Mouse (Mus musculus) right cerebral cortex, postnatal 4 days (tissue): ENCODE measurements around the gene Nrgn.

Experiments
- DNase-seq: peaks from one replicate; pipeline ENCODE4 v3.0.0-alpha.2; 2022

Nrgn gene

DNA sequence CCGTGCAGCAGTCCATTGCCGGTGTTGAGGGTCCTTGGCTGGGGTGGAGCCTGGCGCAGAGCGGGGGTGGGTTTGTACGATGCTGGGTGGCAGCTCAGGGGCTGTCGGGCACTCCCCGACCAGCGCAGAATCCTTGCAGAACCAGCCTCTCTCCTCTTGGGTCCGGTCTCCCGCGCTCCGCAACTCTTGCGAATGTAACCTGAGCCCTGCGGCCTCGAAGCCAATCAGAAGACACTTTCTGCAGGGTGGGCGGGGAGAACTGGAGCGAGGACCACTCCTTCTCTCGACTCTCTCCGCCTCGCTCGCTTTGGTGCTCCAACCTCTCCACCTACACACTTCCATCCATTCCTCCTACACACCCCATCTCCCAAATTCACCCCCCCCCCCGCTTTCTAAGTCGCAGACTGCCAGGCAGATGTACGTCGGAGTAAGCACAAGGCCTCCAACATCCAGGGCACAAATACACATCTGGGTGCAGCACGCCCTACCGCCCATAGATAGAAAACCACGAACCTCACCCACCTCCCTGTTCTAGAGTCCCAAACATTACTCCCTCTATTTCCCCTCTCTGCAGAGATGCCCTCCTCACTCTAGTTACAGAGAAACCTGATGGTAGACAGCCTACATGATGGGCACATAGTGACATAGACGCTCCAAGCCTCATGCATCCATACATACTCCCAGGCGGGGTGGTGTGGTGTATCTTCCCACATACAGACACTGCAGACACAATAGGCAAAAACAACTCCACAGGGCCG lies at the start of gene Nrgn:
TSS of gene Nrgn (minus strand) at position 369 of the 758 bp plus-strand sequence.
- DNase-seq: peak; percentile 74

DNA sequence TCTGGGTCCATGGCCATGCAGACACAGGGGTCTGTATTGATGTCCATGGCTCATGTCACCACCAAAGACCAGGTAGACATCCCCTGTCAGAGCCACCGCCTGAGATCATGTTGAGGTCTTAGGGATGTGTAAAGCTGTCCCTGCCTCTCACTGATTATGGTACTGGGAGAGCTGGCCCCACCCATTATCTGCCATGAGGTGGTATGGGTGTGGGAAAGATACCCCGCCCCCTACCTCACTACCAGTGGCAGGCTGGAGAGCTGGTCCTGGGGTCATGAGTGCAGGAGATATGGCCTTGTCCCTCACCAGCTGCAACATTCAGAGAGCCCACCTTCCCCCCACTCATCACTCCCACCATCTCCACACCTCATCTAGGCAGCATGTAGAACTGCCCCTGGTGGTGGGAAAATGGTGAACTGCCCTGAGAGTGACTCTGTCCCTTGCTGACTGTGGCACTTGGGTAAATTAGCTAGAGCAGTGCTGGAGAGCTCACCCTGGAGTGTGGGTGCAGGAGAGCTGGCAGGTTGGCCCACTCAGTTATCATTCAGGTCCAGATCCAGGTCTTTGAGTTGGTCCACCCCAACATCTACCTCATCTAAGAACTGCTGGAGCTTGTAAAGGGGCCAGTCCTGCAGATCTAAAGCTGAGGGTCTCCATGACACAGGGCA lies 48.0 kb upstream of the Nrgn start:
- no peak for DNase-seq

DNA sequence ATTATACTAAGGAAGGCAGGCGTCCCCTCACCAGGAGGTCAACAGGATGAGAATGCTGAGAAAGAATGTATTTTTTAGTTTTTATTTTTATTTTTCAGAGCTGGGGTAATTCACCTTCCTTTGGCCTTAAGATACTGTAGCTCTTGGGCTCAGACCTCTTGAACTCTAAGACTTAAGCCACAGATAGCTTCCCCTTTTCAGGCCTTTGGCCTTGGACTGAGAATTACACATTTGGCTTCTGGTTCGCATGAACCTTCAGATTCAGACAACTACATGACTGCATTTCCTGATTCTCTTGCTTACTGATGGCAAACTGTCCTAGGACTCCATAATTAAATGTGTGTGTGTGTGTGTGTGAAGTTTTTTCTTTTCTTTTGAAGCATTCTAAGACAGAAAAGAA lies 45.9 kb upstream of the Nrgn start:
- DNase-seq: no peak

DNA sequence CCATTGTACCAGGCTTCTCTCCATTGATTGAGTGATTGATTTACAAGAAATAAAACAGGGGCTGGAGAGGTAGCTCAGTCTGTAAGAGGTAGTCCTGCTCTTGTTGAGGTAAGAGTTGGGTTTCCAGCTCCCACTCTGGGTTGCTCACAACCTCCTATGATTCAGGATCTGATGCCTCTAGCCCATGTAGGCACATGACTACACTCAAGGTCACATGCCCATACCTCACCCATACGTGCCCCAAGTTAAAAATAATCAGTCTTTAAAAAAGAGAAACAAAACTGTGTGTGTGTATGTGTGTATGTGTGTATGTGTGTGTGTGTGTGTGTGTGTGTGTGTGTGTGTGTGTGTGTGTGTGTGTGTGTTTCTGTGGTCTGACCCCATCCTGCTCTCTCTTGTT lies 42.9 kb upstream of the Nrgn start:
- DNase-seq: no peak

DNA sequence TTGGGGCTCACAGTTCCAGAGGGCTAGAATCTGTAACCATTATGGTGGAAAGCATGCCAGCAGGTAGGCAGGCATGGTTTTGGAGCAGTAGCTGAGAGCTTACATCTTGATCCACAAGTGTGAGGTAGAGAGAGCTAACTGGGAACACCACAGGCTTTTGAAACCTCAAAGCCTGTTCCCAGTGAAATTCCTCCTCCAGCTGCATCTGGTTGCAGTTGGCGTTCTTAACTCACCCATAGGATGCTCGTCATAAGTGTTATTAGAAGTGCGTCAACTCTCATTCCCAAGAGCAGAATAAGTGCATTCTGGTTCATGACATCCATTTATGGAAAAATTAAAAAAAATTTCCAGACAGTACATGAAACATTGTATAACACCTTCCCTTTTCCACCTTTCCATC lies 41.0 kb upstream of the Nrgn start:
- DNase-seq: no peak

DNA sequence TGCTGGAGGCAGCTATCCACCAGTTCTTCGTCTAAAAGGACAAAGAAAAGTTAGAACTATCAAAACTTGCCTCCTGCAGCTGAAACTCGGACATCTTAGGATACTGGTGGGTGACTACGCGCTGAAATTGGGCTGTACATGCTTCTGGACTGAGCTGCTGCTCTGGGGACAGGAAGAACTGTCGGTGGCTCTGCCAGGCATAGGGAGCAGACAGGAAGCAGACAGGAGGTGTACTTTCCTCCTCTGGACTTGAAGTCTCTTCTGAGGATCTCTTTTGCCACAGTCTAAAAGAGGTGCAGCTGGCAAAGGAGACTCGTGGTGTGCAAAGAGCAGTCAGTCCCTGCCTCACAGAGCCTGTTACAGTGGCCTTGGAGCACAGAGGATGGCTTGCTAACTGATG lies 39.9 kb upstream of the Nrgn start:
- no peak for DNase-seq

DNA sequence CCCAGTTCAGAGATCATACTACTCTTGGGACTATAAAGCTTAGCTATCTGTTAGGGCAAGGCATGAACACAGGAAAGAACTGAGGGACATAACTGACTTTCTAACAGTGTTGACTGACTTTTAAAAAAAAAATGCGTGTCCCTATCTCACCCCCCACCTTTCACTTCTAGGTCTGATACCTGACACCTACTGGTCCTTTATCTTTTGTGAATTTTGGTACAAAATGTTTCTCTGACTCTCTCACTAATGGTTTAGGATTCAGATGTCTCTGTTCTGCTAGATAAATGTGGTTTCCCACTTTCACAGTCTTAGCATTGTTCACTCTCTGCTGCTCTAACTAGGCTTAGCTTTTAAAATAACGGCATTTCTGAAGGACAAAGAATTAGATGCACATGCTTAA lies 39.3 kb upstream of the Nrgn start:
- no peak for DNase-seq

DNA sequence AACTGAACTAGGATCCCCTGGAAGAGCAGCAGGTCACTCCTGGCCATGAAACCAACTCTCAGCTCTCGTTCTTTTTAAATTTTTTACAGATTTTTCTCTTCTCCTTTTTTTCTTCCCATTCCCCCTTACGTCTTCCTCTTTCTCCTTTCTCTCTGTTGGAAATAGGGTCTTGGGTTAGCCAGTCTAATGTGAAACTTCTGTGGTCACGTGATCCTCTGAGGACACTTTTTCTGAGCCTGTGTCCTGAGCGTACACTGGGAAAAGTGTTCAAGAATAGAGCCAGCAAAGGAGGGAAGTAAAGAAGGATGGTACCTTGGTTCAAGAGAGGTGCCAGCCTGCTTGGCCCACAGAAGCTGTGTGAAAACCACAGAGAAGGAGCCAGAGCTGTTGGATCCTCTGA lies 37.7 kb upstream of the Nrgn start:
- DNase-seq: no peak

DNA sequence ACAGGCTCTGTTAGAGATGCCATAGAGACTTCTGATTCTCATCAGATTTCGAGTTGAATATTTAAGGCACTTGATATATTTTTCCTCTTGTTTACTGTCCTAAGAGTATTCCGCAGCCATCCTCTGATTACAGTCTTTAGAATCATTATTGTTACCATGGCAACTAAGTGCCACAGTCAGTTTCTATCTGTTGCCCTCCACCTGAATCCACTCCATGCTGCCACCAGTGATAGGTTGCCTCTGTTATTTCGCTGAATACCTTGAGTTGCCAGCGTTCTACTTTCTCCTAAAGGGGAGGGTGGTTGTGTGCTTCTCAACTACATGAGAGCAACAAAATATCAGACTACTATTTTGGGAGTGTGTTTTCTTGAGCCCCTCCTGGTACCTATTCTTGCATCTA lies 34.0 kb upstream of the Nrgn start:
- DNase-seq: no peak

DNA sequence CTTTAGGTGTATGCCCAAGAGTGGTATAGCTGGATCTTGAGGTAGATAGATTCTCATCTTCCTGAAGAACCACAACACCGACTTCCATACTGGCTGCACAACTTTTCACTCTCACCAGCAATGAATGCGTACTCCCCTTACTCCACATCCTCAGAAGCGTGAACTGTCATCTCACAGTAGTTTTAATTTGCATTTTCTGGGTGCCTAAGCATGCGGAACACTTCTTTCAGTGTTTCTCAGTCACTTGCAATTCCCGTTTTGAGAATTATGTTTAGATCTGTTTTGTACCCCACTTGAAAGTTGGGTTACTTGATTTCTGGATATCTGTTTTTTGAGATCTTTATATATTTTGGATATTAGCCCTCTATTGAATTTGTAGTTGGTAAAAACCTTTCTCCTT lies 30.9 kb upstream of the Nrgn start:
- no peak for DNase-seq

DNA sequence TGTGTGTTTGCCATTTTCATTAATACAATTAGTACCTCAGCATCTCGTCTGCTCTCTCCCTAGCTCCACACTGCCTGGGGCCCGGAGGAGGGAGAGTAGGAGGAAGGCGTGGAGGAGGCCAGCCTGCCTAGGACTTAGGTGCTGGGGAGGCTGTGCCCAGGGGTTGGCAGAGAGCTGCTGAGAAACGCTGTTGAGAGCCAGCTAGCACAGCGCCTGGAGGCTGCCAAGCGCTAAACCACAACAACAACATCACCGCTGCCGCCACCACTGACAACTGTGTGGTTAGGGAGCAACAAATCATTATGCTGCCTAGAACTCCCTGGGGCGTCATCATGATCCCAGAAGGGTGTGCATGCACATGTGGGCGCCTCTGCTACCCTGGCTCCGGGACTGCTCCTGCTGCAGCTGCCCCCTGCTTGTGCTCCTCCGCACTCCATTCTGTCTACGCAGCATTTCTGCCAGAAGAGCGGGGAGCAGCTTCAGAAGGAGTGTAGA lies 23.8 kb upstream of the Nrgn start:
- peak; percentile 27 for DNase-seq

DNA sequence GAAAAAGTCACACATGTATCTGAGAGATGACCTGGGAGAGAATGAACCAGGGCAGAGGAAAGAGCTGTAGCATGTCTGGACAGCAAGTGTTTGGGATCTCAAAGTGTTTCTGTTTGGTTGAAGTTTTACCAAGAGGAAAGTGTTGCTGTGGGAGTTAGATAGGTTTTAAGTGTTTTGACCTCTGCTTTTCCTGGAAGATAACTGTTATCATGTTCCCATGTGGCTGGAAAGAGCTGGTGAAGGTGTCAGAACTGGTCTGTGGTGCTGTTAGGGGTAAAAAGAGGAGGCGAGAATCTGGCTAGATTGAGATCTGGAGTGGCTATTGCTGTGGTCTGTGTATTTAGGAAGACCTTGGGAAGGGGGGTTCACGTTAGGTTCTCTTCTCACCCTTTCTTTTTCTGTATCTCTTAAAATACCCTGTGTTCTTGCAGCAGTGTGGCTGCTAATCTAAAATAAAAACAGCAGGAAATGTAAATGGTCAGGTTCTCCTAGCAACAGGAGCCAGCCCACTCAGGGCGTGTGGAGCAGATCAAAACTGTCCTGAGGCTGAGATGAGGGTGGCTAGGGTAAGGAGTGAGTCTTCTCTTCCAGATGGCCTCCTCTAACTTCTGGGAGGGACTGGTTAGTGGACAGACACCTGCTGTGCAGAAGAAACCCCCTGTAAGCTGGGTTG lies 19.6 kb upstream of the Nrgn start:
- DNase-seq: no peak

DNA sequence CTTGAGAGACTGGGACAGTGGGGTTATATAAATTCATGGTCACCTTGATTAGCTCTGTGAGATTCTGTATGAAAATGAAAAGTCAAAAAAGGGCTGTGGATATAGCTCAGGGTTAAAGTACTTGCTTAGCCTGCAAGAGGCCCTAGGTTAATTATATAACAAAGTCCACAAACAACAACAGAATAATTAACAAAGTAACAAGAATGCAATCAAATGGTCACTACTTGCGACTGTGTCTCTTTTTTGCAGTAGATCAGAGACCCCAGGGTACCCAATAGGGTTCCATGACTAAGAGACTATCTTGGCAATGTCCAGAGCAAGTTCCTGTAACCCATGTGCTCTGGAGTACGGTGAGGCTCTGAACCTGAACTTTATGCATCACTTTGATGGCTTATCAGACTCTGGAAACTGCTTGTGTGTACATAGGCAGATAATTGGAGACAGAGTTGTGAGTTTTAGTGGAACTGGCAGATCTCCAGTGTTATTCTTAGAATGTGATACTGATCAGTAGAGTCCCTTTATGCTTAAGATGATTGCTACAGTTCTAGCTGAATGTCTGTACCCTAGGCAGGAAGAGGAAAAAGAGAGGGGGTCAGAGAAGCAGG lies 16.6 kb upstream of the Nrgn start:
- DNase-seq: no peak

DNA sequence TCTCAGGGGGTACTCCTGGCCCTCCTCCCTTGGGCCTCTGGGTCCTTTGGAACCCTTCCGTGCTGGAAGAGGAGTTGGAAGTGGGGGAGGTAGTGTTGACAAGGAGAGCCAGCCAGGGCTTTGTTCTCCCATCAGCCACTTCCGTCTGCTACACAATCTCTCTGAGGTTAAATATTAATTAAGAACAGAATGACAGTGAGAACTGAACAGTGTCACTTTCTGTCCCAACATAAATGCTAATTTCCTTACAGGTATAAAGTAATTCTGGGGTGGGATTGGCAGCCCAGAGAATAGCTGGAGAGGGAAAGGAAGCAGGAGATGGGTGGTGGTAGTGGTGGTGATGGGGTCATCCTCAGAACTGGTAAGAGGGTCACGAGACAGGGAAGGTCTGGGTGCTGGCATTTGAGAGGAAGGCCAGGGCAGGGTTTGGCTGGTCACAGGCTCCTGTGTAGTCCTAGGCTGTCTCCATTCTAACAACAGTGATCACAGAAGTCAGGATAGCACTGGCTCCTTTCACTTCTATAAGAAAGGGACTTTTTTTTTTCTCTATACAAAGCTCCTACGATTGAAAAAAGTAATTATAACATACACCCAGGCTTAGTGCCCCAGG lies 16.0 kb upstream of the Nrgn start:
- no peak for DNase-seq

DNA sequence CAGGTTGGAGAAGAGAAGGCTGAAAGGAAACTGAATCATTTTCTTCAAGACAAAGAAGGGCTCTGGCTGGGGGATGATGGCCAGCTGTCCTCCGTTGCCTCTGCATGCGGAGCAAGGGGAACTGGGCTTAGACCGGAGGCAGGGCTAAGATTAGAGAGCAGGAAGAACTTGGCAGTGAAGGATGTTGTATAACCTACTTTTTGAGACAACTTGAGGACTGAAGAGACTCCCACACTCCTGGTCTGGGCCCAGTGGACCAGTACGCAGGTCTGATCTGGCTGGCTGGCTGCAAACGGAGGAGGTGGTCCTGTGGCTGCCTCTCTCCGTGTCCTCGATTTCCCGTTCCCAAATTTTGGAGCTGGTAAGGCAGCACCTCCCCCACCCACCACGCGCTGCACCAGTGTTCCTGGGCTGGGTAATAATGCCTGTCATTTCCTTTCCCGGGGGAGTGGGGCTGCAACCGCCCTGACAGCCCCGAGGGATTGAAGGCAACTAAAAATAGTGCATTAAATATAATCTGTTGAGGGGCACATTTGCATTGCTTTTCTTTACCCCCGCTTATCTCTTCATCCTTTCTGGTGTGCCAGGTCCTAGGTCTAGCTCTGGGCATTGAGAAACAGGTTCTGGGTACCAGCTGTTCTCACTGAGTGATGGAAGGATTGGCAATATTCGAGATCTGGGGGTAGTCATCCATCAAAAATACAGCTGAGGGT lies 15.3 kb upstream of the Nrgn start:
- peak; percentile 15 for DNase-seq

DNA sequence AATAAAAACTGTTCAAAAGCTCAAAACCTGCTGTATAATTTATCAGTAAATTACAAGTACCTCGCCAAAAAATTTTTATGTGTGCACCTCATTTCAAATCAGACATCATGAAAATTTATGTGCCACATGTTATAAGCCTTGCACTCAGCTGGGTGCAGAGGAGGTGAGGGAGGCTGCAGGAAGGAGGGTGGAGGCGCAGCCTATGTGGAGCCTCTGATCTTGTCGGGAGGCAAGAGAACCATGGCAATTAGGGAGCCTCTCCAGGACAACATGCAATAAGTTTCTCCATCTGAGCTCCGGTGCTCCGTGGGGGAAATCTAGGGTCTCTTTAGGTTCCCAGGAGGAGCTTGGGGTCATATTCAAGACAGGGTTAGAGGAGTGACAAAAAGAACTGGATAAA lies 14.8 kb upstream of the Nrgn start:
- DNase-seq: no peak

DNA sequence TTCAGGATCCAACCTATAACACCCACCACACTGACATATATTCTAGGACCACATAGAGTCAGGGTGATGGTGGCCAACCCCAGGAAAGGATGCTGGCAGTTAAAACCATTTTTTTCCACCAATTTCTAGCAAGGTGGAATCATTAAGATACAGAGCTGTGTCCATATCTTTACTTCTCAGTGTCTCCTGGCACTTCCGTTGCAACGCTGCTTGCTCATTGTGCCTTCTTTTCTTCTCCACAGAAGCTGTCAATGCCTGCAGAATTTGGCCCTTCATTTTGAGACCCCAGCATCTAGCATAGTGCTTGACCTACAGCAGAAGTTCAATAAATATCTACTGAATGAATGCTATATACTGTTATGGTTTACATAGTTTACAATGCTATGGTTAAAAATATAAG lies 14.3 kb upstream of the Nrgn start:
- no peak for DNase-seq

DNA sequence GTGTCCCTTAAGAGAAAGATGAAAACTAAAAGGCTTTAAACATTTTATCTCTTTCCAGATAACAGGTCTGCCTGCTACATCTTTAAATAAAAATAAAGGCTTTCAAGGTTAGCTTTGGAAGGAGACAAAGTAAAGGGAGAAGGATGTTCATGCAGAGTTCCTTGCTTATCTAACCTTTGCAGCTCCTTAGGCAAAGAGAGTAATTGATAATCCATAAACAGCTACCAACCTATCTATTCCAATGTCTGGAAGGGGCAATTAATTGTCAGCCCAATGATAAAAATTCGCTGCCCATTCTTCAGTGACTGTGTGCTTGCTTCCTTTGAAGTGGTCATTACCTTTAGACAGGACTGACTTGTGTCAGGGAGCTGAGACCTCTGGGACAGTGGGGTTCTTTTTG lies 11.1 kb upstream of the Nrgn start:
- no peak for DNase-seq

DNA sequence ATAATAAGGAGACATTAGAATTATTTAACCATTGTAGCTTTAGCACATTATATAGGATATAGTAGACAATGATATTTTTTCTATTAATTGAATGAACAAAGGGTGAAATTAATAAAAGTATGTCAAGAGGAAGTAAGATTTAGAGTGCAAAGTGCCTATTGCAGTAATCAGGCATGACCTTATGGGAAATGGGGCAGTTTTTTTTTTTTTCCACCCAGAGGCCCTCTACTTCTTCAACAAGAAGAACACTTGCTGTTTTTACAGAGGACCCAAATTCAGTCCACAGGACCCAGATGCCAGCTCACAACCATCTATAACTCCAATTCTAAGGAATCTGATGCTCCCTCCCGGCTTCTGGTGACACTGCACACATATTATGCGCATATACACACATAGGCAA lies 7.9 kb upstream of the Nrgn start:
- no peak for DNase-seq

DNA sequence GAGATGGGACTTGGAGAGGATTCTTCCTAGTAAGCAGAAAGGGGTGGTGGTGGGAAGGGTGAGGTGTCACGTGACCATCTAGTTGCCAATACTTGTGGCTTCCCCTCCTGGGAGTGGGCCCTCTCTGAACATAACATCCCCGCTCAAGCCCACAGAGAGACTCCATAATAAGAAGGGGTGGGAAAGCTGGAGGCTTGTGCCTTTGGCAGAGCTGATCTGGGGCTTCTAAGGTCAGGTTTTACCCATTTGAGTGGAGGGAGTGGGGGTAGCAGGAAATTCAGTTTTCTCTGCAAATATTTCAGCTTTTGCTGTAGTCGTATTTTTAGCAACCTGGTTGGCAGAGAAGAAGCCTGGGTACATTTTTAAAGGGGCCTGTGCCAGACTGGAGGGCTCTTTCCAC lies 3.7 kb upstream of the Nrgn start:
- no peak for DNase-seq

DNA sequence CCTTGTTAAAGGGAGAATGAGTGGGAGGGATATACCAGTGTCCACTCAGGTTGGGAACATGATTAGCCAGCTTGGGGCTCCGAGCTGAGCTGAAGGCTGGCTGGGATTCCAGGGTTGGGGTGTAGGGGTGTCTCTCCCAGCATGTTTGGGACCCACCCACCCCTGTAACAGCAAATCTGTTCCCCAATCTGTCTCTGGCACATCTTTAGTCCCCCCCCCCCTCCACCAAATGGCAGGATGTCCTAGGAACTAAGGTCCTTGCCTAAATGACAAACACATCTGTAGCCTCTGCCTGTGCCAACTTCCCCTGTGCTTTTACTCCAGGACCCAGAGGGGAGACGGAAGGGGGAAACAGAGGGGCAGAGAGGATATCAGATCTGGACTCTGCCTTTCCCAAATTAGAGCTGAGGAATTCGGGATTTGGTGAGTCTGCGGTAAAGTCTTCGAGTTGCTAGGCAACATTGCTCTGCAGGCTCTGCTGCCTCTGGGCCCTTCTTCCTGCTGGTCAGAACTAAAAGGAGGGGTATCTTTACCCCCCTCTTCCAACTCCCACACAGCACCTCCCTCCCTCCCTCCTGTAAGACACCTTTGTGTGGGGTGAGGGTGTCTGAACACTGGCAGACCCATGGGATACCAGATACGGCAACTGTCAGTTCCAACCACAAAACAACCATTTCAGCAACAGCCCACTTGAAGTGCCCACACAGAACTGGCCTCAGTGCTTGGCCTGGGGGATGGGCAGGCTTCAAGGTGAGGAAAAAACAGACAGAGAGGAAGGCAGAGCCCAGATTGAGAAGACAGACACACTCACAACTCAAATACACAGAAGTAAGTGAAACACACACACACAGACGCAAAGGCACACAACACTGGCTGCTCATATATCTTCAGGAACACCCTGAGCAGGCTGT lies 2.4 kb upstream of the Nrgn start, which contains the start of gene Siae:
TSS of gene Siae (plus strand) at position 861 of the 911 bp plus-strand sequence.
- no peak for DNase-seq
